Mouse (Mus musculus): ENCODE measurements at regions not wholly inside any gene's neighbourhood (a gene's known extent, or its start where the extent isn't known, plus 50 kb on each side); places are given as distances from the start of the nearest gene placed in this dataset.
A peak's percentile ranks its signal among the peaks of the same experiment; 100 is the strongest.

GRCm38 (mm10) chr2:28351445-28351844 lies 95.2 kb upstream of the Ppp1r26 start:
- no peak for DNase-seq (ENCODE audit: low spot score)

- DNase-seq (ENCODE audit: low spot score): no peak
Measured at GRCm38 (mm10) chr2:28352903-28353302, 93.7 kb upstream of the Ppp1r26 start.

DNA sequence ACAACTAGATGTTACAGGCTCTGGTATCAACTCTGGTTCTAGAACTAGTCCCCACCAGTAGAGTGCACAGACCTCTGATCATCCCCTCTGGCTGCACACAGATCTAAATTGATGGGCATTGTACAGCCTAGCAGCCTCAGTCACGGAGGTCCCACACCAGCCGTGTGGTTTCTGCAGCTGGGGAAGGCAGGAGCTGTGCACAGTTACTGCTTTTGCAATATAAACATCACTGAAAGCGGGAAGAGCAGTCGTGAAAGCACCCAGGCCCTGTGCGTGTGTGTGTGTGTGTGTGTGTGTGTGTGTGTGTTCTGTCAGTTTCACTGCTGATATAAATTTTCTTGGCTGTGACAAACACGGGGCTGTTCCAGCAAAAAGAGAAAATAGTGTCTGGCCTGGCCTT lies 84.4 kb upstream of the Ppp1r26 start:
- DNase-seq (ENCODE audit: low spot score): no peak

- no peak for DNase-seq (ENCODE audit: low spot score)
Measured at GRCm38 (mm10) chr2:28364623-28365022, 82.0 kb upstream of the Ppp1r26 start.

DNA sequence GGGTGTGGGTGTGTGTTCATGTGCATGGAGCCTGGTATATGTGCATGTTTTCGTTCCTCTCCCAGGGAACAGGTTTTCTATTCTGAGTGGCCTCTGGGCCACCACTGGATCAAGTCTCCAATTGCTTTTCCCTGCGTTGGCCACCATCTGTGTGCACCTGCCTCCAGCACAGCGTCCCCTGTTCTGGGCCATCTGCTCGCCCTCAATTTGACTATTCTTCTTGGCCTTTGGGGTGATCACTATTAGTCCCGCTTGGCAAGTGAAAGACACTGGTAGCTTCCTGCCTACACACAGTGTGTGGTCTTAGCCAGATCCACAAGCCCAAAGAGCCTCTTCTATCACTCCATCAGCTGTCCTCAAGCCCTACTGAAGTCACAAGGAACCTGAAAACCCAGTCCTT lies 80.8 kb upstream of the Ppp1r26 start:
- no peak for DNase-seq (ENCODE audit: low spot score)

- peak; percentile 51 for DNase-seq (ENCODE audit: low spot score)
Measured at GRCm38 (mm10) chr2:28374838-28375237, 71.8 kb upstream of the Ppp1r26 start.

DNA sequence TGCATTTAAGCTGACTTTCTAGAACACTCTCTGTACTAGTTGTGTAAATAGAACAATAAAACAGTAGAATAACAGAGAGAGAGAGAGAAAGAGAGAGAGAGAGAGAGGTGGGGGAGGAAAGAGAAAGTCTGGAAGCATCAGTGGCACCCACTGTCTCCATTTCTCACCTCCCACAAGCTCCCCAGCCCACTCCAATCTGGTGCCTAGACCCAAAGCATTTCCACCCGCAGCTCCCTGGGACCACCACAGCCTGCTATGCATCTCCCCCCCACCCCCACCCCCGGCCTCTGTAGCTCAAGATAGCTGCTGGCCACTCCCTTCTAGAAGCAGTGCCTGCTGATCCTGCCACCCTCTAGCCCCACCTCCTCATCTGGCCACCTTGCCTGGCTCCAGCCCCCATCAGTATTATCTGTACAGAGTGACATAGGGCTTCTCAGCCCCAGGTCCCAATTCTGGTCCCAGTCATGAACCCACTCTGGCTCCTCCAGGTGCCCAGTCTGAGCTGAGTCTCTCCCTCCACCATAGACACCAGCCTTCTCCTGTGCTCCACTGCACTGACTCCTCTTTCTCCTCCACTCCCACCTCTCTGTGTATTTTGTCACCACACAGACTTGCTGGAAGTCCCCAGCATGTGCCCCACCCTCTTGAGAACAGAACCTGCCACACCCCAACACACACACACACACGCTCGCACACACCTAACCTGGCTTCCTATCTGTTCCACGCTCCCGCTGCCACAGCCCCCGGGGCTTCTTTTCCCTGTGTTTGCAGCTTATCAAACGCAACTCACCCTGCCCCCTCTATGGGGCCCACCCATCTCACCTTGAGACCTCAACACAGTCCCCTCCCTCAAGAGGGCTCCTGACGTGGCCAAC lies 68.4 kb upstream of the Ppp1r26 start:
- DNase-seq (ENCODE audit: low spot score): peak; percentile 43

GRCm38 (mm10) chr2:28382051-28382802 lies 64.4 kb upstream of the Ppp1r26 start:
- DNase-seq (ENCODE audit: low spot score): no peak

- DNase-seq (ENCODE audit: low spot score): no peak
Measured at GRCm38 (mm10) chr2:28384875-28385274, 61.7 kb upstream of the Ppp1r26 start.

DNA sequence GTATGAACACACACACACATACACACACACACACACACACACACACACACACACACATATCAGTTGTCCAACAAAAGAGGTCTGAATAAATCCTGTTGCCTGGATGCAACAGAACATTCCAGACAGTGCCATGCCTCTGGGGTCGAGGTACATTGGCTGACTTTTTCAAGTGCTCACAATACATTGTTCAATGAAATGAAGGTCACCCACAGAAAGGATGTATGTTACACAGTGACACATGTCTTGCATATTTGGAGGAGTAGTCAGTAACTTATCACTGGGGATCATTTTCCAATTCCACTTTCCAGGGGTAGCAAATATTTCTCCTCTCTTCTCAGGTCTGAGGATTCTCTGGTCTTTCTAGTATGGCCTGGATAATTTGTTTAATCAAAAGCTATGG lies 59.8 kb upstream of the Ppp1r26 start:
- DNase-seq (ENCODE audit: low spot score): no peak

- peak; percentile 71 for DNase-seq (ENCODE audit: low spot score)
Measured at GRCm38 (mm10) chr2:28387422-28387836, 59.2 kb upstream of the Ppp1r26 start.

DNA sequence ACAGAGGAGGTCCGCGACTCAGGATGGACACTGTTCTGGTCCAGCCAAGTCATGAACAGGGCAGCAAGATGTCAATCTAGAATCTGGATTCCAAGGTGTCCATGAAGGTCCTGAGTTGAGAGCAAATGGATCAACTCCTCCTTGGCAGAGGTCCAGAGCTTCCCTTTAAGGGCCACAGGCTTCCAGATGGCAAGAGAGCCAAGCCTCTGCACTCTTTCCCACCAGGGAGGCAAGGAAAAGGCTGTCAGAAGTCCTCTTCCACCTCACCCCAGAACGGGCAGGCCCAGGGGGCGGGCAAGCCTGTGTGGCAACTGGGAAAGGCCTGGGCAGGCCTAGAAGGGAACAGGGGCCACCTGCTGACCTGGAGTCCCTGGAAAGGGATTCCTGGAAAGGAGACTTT lies 58.7 kb upstream of the Ppp1r26 start:
- DNase-seq (ENCODE audit: low spot score): no peak

DNA sequence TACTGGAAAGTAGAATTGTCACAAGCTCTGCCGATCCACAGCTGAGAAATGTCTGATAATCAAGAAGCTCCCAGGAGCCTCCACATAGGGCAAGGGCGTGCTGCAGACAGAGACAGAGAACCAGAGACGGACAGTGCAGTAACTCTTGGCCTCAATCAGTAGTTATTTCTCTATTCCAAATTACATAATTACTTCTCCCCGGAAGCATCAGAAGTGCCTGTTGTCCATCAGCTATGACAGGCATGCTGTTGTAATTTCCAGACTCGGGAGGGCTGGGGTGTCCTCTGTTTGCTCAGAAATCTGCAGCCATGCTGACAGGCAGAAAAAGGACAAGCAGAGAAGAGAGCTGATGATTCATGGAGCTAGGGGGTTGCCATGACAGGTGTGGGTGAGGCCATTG lies 56.9 kb upstream of the Ppp1r26 start:
- DNase-seq (ENCODE audit: low spot score): no peak

DNA sequence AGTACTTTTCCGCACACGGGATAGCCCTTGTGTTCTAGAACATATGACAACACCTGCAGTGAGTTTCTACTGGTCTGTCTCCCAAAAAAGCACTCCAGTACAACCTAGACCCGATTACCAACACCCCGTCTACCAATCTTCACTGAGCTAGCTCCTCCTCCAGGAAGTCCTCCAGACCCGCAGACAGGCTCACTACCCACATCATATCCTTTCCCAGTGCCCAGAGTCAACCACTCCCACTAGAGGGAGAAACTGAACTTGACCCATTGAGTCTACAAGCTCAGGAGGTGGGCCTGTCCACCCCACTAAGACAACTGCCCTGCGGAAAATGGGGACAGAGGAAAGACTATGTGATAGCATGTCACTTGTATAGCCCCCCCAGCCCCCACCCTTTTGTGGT lies 51.2 kb upstream of the Ppp1r26 start:
- no peak for DNase-seq (ENCODE audit: low spot score)
